ENCODE assay signal across 8 mouse cellular contexts in the genomic region with DNA sequence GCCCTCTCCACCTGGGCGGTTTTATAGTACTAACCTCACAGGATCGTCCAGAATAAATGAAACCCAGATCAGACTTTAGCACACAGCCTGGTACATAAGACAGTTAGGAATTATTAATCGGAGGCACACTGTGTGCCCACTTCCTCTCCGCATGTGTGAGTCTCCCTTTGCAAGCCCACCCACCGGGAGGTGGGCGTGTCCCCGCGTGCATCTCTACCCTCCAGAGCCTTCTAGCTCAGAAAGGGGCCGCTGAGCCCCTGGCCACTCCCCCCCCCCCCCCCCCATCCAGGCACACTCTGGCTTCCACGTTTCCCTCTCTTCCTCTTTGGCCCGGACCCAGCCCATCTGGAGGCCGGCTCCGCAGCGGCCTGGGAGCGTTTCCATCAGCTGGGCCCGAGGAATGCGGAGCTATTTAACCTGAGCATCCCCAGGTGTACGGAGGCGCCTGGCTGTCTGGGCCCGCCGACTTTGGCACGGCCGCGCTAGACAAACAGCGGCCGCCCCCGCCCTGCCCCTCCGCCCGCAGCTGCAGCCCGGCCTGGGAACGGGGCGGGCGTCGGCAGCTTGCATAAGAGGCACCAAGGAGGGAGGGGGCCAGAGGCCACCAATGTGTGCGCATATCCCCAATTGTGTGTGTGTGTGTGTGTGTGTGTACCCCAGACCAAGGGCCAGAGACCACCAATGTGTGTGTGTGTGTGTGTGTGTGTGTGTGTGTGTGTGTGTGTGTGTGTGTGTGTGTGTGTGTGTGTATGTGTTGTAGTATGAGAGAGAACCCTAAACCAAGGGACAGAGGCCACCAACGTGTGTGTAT. TPM values are rescaled to one million over a fixed set of nuclear protein-coding genes. Genes with fewer than 3 reads are reported as not detected.
A peak's percentile ranks its signal among the peaks of the same experiment; 100 is the strongest.
DNase-seq lines count a peak whose midpoint lies in the region; ATAC-seq lines count a peak whose summit lies in the region.

No protein-coding gene starts in this region.

- WGBS in intestine, embryonic 16.5 days, result under 1% methylated on average over 35 of the region's 36 CpGs
- WGBS in liver, embryonic 16.5 days (ENCODE audit: insufficient replicate concordance), result under 1% methylated on average over 36 of the region's 36 CpGs
- under 1% methylated on average over 36 of the region's 36 CpGs for WGBS in neural tube, embryonic 12.5 days

- peaks cover 61% of the 10 kb centered on the region for H3K4me1 ChIP-seq in intestine, embryonic 16.5 days (ENCODE audit: control insufficient read depth, insufficient read depth, low read length)
- peaks cover 76% of the 10 kb centered on the region for H3K4me1 ChIP-seq in liver, embryonic 16.5 days (ENCODE audit: control insufficient read depth, low read depth, low read length)
- H3K4me1 ChIP-seq in neural tube, embryonic 12.5 days, result peaks cover 64% of the 10 kb centered on the region

- peak overlapping the region; percentile 87 for H3K4me2 ChIP-seq in intestine, embryonic 16.5 days (ENCODE audit: low read depth, low read length)
- peak overlapping the region; percentile 98 for H3K4me2 ChIP-seq in liver, embryonic 16.5 days (ENCODE audit: low read depth, low read length)
- H3K4me2 ChIP-seq in neural tube, embryonic 12.5 days (replicated peaks), result peak overlapping the region; percentile 92

- peak; percentile 48 for DNase-seq in right cerebral cortex, postnatal 14 days
- no peak for DNase-seq in right cerebral cortex, postnatal 36 days (ENCODE audit: low spot score in 2 of 2)
- peak; percentile 75 to 82 for DNase-seq in gastrocnemius, postnatal 4 days (ENCODE audit: low spot score in 2 of 2)
- peak; percentile 92 for DNase-seq in urinary bladder, postnatal 14 days (ENCODE audit: low spot score)

- no peaks in the 10 kb centered on the region for H3K9me3 ChIP-seq in intestine, embryonic 16.5 days (ENCODE audit: control insufficient read depth, low read length)
- H3K9me3 ChIP-seq in liver, embryonic 16.5 days (replicated peaks; ENCODE audit: control insufficient read depth, low read length), result no peaks in the 10 kb centered on the region
- no peaks in the 10 kb centered on the region for H3K9me3 ChIP-seq in neural tube, embryonic 12.5 days

- H3K27ac ChIP-seq in intestine, embryonic 16.5 days (ENCODE audit: low read length), result peak overlapping the region; percentile 96
- peak overlapping the region; percentile 83 for H3K27ac ChIP-seq in liver, embryonic 16.5 days (ENCODE audit: low read length)
- peak overlapping the region; percentile 37; the same call in 1 of the 2 replicates for H3K27ac ChIP-seq in neural tube, embryonic 12.5 days

- ATAC-seq in common myeloid progenitor, adult 5-6 weeks (replicated peaks; ENCODE audit: low read depth, poor library complexity, severe bottlenecking), result 0 out of 2 replicates have a peak, but pooled peaks have one; percentile 6
- ATAC-seq in intestine, embryonic 16.5 days, result peak; percentile 74
- ATAC-seq in liver, embryonic 16.5 days (ENCODE audit: low read depth), result peak; percentile 62
- peak; percentile 27 for ATAC-seq in neural tube, embryonic 12.5 days (ENCODE audit: low FRiP score, low read depth)

- no peaks in the 10 kb centered on the region for H3K36me3 ChIP-seq in intestine, embryonic 16.5 days (ENCODE audit: control insufficient read depth, insufficient read depth, low read length)
- no peaks in the 10 kb centered on the region for H3K36me3 ChIP-seq in liver, embryonic 16.5 days (ENCODE audit: control insufficient read depth, insufficient read depth)
- no peaks in the 10 kb centered on the region for H3K36me3 ChIP-seq in neural tube, embryonic 12.5 days

- peak overlapping the region; percentile 71 for H3K4me3 ChIP-seq in intestine, embryonic 16.5 days (ENCODE audit: low read length)
- peak overlapping the region; percentile 63 for H3K4me3 ChIP-seq in liver, embryonic 16.5 days (ENCODE audit: low read depth, low read length)
- H3K4me3 ChIP-seq in neural tube, embryonic 12.5 days, result peak overlapping the region; percentile 37

- peak overlapping the region; percentile 64 for H3K9ac ChIP-seq in intestine, embryonic 16.5 days (ENCODE audit: low read depth, low read length)
- H3K9ac ChIP-seq in liver, embryonic 16.5 days (ENCODE audit: low read depth, low read length), result peak overlapping the region; percentile 41; the same call in 1 of the 2 replicates
- peak overlapping the region; percentile 55 for H3K9ac ChIP-seq in neural tube, embryonic 12.5 days

- H3K27me3 ChIP-seq in intestine, embryonic 16.5 days (replicated peaks; ENCODE audit: control insufficient read depth, insufficient read depth, low read length), result no peaks in the 10 kb centered on the region
- H3K27me3 ChIP-seq in liver, embryonic 16.5 days (ENCODE audit: control insufficient read depth, insufficient read depth, low read depth, low read length), result peaks cover 17% of the 10 kb centered on the region
- H3K27me3 ChIP-seq in neural tube, embryonic 12.5 days (replicated peaks), result no peaks in the 10 kb centered on the region

RNA-seq across cellular contexts. Expression of a gene that starts 3.2 kb away (rescaled TPM):
- total RNA-seq in common myeloid progenitor, adult 5-6 weeks (2017), result 2.8 and 5.8 TPM in 2 replicates
- 10 to 100 TPM; 27.7 to 29.4 TPM for total RNA-seq in gastrocnemius, postnatal 4 days (2021)
- 96.1 and 107 TPM in 2 replicates for polyA plus RNA-seq in intestine, embryonic 16.5 days (2015; fragmentation: Nextera tagmentation; extraction: Ambion mirVana)
- polyA plus RNA-seq in liver, embryonic 16.5 days (2015; fragmentation: Nextera tagmentation; extraction: Ambion mirVana), result 18.1 and 18.8 TPM in 2 replicates
- 103 and 107 TPM in 2 replicates for polyA plus RNA-seq in neural tube, embryonic 12.5 days (2016; fragmentation: Nextera tagmentation; extraction: Ambion mirVana)

RNA-seq across cellular contexts. Expression of a gene that starts 14.7 kb away (rescaled TPM):
- 2.7 and 3.7 TPM in 2 replicates for total RNA-seq in common myeloid progenitor, adult 5-6 weeks (2017)
- total RNA-seq in gastrocnemius, postnatal 4 days (2021), result 1 to 10 TPM; 4.9 to 5.6 TPM
- polyA plus RNA-seq in intestine, embryonic 16.5 days (2015; fragmentation: Nextera tagmentation; extraction: Ambion mirVana), result 14.8 and 15.3 TPM in 2 replicates
- polyA plus RNA-seq in liver, embryonic 16.5 days (2015; fragmentation: Nextera tagmentation; extraction: Ambion mirVana), result 0.95 and 1.4 TPM in 2 replicates
- 3.7 and 4.4 TPM in 2 replicates for polyA plus RNA-seq in neural tube, embryonic 12.5 days (2016; fragmentation: Nextera tagmentation; extraction: Ambion mirVana)

RNA-seq across cellular contexts. Expression of a gene that starts 52.4 kb away (rescaled TPM):
- total RNA-seq in common myeloid progenitor, adult 5-6 weeks (2017), result 3.8 and 10.0 TPM in 2 replicates
- total RNA-seq in gastrocnemius, postnatal 4 days (2021), result 10 to 100 TPM; 16.4 to 20.2 TPM
- polyA plus RNA-seq in intestine, embryonic 16.5 days (2015; fragmentation: Nextera tagmentation; extraction: Ambion mirVana), result 18.9 and 25.1 TPM in 2 replicates
- 10.2 and 11.1 TPM in 2 replicates for polyA plus RNA-seq in liver, embryonic 16.5 days (2015; fragmentation: Nextera tagmentation; extraction: Ambion mirVana)
- 42.8 and 47.7 TPM in 2 replicates for polyA plus RNA-seq in neural tube, embryonic 12.5 days (2016; fragmentation: Nextera tagmentation; extraction: Ambion mirVana)

Comparison
In these comparisons a context has a peak if more than half of its experiments do, and no peak if none do; other contexts are left out.
1. DNase-seq: peak in right cerebral cortex, postnatal 14 days (single experiment), gastrocnemius, postnatal 4 days (2 of 2) and urinary bladder, postnatal 14 days (single experiment); none in right cerebral cortex, postnatal 36 days (0 of 2).
2. ATAC-seq: peak in every context shown above with its lines; median percentile 74 in intestine, embryonic 16.5 days; 62 in liver, embryonic 16.5 days; 27 in neural tube, embryonic 12.5 days; 6 in common myeloid progenitor, adult 5-6 weeks.
3. H3K27ac ChIP-seq: peak in every context shown above with its lines; median percentile 96 in intestine, embryonic 16.5 days; 83 in liver, embryonic 16.5 days; 37 in neural tube, embryonic 12.5 days.
4. Peak in every context shown above with its lines, with median percentiles within 50 percentile points of each other: H3K4me2 ChIP-seq, H3K4me3 ChIP-seq and H3K9ac ChIP-seq.